Mouse (Mus musculus) kidney, adult 10 weeks (tissue): ENCODE data around the gene Actb. TPM values are rescaled to one million over a fixed set of nuclear protein-coding genes. Genes with fewer than 3 reads are reported as not detected.

Experiments used
- polyA plus RNA-seq: library from polyadenylated mRNA; stranded (reverse); fragments of 350-450 nt; fragmentation: Illumina TruSeq; extraction: RNeasy Lipid Tissue Mini Kit (QIAGEN cat#74804); gene quantifications from one replicate; pipeline ENCODE4 v1.2.3, GENCODE M21; 2014; ENCODE audit warnings: low read depth, low replicate concordance

Gene Actb
- polyA plus RNA-seq, result 711 TPM

GRCm38 (mm10) chr5:142906532-142907047 is at the start of gene Actb:
TSS of gene Actb (minus strand) at chr5:142906754.

GRCm38 (mm10) chr5:142894918-142895613 is 11.5 kb downstream of the Actb start, which contains the start of gene Fbxl18:
TSS of gene Fbxl18 (minus strand) at chr5:142895421.

Other genes starting within 250 kb of the Actb start
- gene Slc29a4, start 214.2 kb downstream of the Actb start, polyA plus RNA-seq, result not detected
- gene Tnrc18, start 89.1 kb downstream of the Actb start, polyA plus RNA-seq, result 0.40 TPM
- gene Fbxl18, start 11.3 kb downstream of the Actb start, polyA plus RNA-seq, result 1.2 TPM
- gene Fscn1, start 53.6 kb upstream of the Actb start, polyA plus RNA-seq, result not detected
- 31.1 TPM for gene Rnf216, start 206.2 kb upstream of the Actb start, polyA plus RNA-seq
- gene Olfr718-ps1, start 240.8 kb upstream of the Actb start, polyA plus RNA-seq, result not detected